Mouse (Mus musculus) hindbrain, embryonic 14.5 days (tissue): Measurements from ENCODE around the gene Akr1c12. TPM values are rescaled to one million over a fixed set of nuclear protein-coding genes. Genes with fewer than 3 reads are reported as not detected.
"Not testable (repeated sequence)": the region's sequence is repeated elsewhere in the genome, so short reads cannot be mapped to it uniquely, and the experiment has no call there.

Source experiments
- ATAC-seq: fragments of 200-750 bp; cut with Nextera tagmentation; 2 replicates; pipeline ENCODE4 v1.8.0; 2017; ENCODE audit warnings: moderate number of reproducible peaks, mild to moderate bottlenecking, moderate TSS enrichment, moderate library complexity; ENCODE audit not compliant: low FRiP score
- DNase-seq: peaks from one replicate; pipeline ENCODE4 v3.0.0-alpha.2; 2015; ENCODE audit warnings: low spot score
- H3K27ac ChIP-seq: fragments of 300-500 bp; sonication (generic); 2 replicates; pipeline ENCODE4 v1.5.1; 2014; ENCODE audit warnings: mild to moderate bottlenecking, moderate library complexity
- H3K27me3 ChIP-seq: fragments of 300-500 bp; sonication (generic); 2 replicates; pipeline ENCODE4 v1.6.1; 2014; ENCODE audit warnings: mild to moderate bottlenecking, low read length, mixed read lengths; ENCODE audit not compliant: control insufficient read depth, insufficient read depth
- H3K36me3 ChIP-seq: fragments of 300-500 bp; sonication (generic); replicated peaks from 2 replicates; pipeline ENCODE4 v1.6.1; 2014; ENCODE audit not compliant: control insufficient read depth, insufficient read depth
- H3K4me1 ChIP-seq: fragments of 300-500 bp; sonication (generic); replicated peaks from 2 replicates; pipeline ENCODE4 v1.6.1; 2014; ENCODE audit warnings: antibody characterized with exemption, low read length, mixed read lengths; ENCODE audit not compliant: control insufficient read depth, insufficient read depth
- H3K4me2 ChIP-seq: fragments of 300-500 bp; sonication (generic); replicated peaks from 2 replicates; pipeline ENCODE4 v1.6.1; 2014; ENCODE audit warnings: mild to moderate bottlenecking, moderate library complexity
- H3K4me3 ChIP-seq: fragments of 300-500 bp; sonication (generic); replicated peaks from 2 replicates; pipeline ENCODE4 v1.5.1; 2014; ENCODE audit warnings: mild to moderate bottlenecking, low read length
- H3K9ac ChIP-seq: fragments of 300-500 bp; sonication (generic); 2 replicates; pipeline ENCODE4 v1.6.1; 2014
- H3K9me3 ChIP-seq: fragments of 300-500 bp; sonication (generic); 2 replicates; pipeline ENCODE4 v1.6.1; 2016; ENCODE audit warnings: low read length; ENCODE audit not compliant: control insufficient read depth
- WGBS: fragments of 180-500 bp; shearing (Covaris S2); extraction: QIAGEN DNeasy Blood & Tissue Kit; methylation state at CpG from one replicate; pipeline ENCODE4 v1.1.7; 2014; 5-methylcytosine and 5-hydroxymethylcytosine counted together
- polyA plus RNA-seq: library from polyadenylated mRNA; unstranded; fragments of >200 nt; fragmentation: Nextera tagmentation; extraction: Ambion mirVana; gene quantifications from 2 replicates; pipeline ENCODE4 v1.2.1, GENCODE M21; 2014

Gene Akr1c12
- 0.16 and 0.18 TPM in 2 replicates for polyA plus RNA-seq

- no peak within 1 kb of the TSS for H3K4me3 ChIP-seq
- no peak for DNase-seq
- H3K4me1 ChIP-seq, result no peaks in the 10 kb centered on the region
- H3K27ac ChIP-seq, result no peak within 1 kb of the TSS
- H3K4me2 ChIP-seq, result no peak within 1 kb of the TSS
- WGBS, result 70% methylated on average over 4 of the region's 4 CpGs
- ATAC-seq, result no peak
- no peaks in the 10 kb centered on the region for H3K27me3 ChIP-seq
- H3K36me3 ChIP-seq, result no peaks in the 10 kb centered on the region
- no peak within 1 kb of the TSS for H3K9ac ChIP-seq
- H3K9me3 ChIP-seq, result no peaks in the 10 kb centered on the region
Measured at GRCm38 (mm10) chr13:4279284-4279683, at the start of gene Akr1c12. Gene Akr1c12, minus strand, starts transcription at chr13:4279433.

DNA sequence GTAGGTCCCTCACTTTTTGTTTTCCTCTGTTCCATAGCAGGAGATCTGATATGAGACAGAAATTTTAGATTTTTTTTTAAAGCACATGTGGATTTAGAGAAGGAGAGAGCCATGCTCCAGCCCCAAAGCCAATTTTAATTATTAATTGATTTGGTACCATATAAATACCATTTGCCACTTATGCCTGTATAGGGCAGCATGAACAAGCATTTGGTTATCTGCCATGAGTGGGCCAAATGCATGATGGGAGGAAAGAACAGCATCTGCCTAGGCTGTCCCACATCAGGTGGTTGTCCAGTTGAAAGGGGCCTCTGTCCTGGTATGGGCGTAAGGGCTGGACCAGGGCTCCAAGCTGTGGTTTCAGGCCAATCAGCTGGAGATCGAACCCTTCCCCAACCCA lies 39.5 kb upstream of the Akr1c12 start:
- no peak overlapping the region for H3K27ac ChIP-seq
- H3K9me3 ChIP-seq, result no peaks in the 10 kb centered on the region
- H3K27me3 ChIP-seq, result no peaks in the 10 kb centered on the region
- H3K36me3 ChIP-seq, result no peaks in the 10 kb centered on the region
- H3K4me1 ChIP-seq, result no peaks in the 10 kb centered on the region
- no peak overlapping the region for H3K9ac ChIP-seq
- no peak for ATAC-seq
- H3K4me2 ChIP-seq, result no peak overlapping the region
- WGBS, result 98% methylated on average over 2 of the region's 2 CpGs
- no peak for DNase-seq
- no peak overlapping the region for H3K4me3 ChIP-seq

- DNase-seq, result no peak
- H3K4me2 ChIP-seq, result no peak overlapping the region
- H3K9ac ChIP-seq, result no peak overlapping the region
- WGBS, result 89% methylated on average over 2 of the region's 2 CpGs
- no peaks in the 10 kb centered on the region for H3K9me3 ChIP-seq
- no peaks in the 10 kb centered on the region for H3K4me1 ChIP-seq
- H3K4me3 ChIP-seq, result no peak overlapping the region
- no peak for ATAC-seq
- H3K27ac ChIP-seq, result no peak overlapping the region
- no peaks in the 10 kb centered on the region for H3K27me3 ChIP-seq
- H3K36me3 ChIP-seq, result no peaks in the 10 kb centered on the region
Measured at GRCm38 (mm10) chr13:4313907-4314306, 34.7 kb upstream of the Akr1c12 start.

DNA sequence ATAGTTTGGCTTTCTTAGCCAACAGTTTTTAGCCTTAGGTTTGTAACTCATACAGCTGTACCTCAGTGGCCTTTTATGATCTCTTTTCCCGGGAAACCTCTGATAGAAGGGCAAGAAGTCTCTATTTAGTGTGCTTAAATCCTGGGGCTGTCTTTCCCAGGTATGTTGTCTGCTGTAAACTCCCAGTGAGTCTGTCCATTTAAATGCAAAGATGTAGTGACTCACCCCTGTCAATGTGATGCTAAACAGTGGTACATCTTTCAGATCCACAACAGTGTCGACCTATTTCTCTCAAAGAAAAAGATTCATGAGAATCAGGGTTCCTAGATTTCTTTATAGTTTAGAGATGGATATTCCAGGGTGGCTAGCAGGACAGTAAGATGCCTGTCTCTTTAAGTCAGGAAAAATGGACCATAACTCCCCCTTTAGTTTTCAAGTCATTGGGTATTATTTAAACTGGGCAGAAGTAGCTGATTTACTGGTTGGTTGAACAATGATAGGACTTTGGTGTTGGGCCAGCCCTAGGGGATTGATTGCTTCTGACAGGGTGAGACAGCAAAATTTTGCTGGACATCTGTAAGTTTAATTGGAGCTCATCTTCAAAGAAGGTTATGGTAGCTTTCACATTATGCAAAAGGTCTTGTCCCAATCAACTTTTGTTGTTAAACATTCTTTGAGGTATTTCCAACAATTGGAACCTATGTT lies 25.8 kb upstream of the Akr1c12 start:
- Histone ChIP-seq H3K27me3 (no peaks in the 10 kb centered on the region), H3K36me3 (no peaks in the 10 kb centered on the region), H3K4me3 (no peak overlapping the region), H3K9me3 (no peaks in the 10 kb centered on the region), H3K27ac (no peak overlapping the region), H3K9ac (no peak overlapping the region), H3K4me1 (no peaks in the 10 kb centered on the region), H3K4me2 (no peak overlapping the region)
- WGBS, result 53% methylated on average over 2 of the region's 2 CpGs
- ATAC-seq, result no peak
- no peak for DNase-seq

DNA sequence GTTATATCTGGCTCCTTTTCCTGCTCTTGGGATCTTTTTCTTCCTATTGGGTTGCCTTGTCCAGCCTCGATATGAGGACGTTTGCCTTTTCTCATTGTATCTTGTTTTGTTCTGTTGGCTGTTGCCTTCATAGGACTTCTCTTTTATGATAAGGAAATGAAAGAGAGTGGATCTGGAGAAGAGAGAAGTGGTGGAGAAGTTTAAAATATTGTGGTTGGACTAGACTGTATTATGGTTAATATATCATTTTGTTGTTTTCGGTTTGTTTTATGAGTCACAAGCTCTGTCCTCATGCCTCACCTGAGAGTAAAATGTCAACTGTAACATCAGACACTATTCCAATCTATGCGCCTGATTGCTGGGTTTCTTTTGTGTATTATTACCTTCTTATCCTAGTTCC lies 17.8 kb upstream of the Akr1c12 start:
- DNase-seq (no peak), ATAC-seq (no peak)
- no peaks in the 10 kb centered on the region for H3K9me3 ChIP-seq

DNA sequence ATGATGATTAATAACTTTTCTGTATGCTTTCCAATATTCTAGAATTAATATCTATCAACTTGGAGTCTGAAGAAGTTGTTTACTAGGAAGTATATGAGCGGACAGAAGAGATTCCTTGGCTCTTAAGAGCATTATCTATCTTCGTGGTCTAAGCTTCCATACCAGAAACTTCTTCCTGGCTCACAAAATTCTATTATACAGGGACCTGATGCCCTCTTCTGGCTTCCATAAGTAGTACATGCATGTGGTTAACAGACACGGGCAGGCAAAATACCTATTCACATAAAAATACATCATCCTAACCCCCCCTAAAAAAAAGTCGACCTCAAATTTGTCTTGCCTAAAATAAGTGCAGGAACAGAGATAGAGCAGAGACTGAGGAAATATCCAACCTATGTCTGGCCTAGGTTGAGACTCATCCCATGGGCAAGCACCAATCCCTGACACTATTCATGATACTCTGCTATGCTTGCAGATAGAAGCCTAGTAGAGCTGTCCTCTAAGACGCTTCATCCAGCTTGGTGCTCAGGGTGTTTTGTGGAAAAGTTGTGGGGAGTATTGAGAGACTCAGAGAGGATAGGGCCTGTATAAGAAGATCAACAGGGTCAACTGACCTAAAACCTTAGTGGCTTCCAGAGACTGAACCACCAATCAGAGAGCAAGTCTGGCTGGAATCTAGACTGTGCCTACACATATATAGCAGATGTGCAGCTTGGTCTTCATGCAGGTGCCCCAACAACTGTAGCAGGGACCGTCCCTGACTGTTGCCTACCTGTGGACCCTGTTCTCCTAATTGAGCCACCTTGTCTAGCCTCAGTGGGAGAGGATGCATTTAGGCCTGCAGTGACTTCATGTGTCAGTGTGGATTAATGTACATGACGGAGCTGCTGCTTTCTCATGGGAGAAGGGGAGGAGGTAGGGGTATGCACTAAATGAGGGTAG lies 2.5 kb upstream of the Akr1c12 start:
- Histone ChIP-seq H3K27me3 (no peaks in the 10 kb centered on the region), H3K36me3 (no peaks in the 10 kb centered on the region), H3K9ac (no peak overlapping the region), H3K27ac (no peak overlapping the region), H3K4me3 (no peak overlapping the region), H3K4me2 (no peak overlapping the region), H3K4me1 (no peaks in the 10 kb centered on the region), H3K9me3 (no peaks in the 10 kb centered on the region)
- WGBS, result 42% methylated on average over 7 of the region's 7 CpGs
- ATAC-seq, result peak; percentile 80; the same call in 1 of the 2 replicates
- peak; percentile 69 for DNase-seq

More for the DNA sequence above, 17.8 kb upstream of the Akr1c12 start:
- no peaks in the 10 kb centered on the region for H3K27me3 ChIP-seq
- no peaks in the 10 kb centered on the region for H3K36me3 ChIP-seq
- H3K4me3 ChIP-seq, result no peak overlapping the region
- no peaks in the 10 kb centered on the region for H3K4me1 ChIP-seq
- H3K4me2 ChIP-seq, result no peak overlapping the region
- 93% methylated on average over 4 of the region's 4 CpGs for WGBS
- H3K27ac ChIP-seq, result no peak overlapping the region
- no peak overlapping the region for H3K9ac ChIP-seq

DNA sequence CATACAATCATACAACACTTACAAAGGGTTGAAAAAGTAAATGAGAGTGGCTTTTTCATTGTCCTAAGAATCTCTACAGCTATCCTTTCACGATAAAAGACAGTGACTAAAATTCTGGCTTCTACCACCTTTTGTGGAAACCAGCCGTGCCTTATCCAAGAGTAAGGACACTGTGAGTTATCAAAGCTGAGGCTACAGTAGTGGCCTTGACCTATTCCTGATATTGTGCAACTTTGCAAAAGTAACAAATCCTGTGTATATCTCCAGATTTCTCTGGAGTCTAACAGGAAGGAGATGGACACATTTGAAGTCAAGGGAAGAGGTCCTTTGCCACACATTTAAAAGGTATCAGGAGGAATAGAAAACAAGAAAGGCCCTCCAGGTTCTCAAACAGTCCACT lies 1.7 kb downstream of the Akr1c12 start:
- Histone ChIP-seq H3K4me3 (no peak overlapping the region), H3K36me3 (no peaks in the 10 kb centered on the region)
- WGBS, result 93% methylated on average over 2 of the region's 2 CpGs

DNA sequence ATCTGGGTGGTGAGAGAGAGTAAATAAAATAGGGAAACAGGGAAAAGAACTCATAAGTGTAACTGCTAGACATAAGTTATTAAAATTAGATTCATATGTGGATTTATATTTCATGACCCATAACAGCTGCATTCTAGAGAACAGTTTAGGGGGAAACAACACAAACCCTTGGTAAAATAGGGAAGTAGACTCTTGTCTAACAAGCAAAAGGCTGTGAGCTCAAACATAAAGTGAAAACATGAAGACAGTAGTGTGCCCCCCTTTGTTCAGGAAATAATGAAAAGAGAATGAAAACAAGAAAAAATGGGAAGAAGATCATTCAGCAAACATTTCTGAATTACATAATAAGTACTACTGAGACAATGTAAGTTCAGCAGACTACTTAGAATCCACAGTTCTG lies 8.4 kb downstream of the Akr1c12 start:
- DNase-seq, result no peak
- Histone ChIP-seq H3K27ac (no peak overlapping the region), H3K4me1 (no peaks in the 10 kb centered on the region), H3K4me3 (no peak overlapping the region), H3K4me2 (no peak overlapping the region), H3K9me3 (no peaks in the 10 kb centered on the region), H3K9ac (no peak overlapping the region), H3K27me3 (no peaks in the 10 kb centered on the region), H3K36me3 (no peaks in the 10 kb centered on the region)
- ATAC-seq, result no peak

More for the DNA sequence above, 1.7 kb downstream of the Akr1c12 start:
- DNase-seq, result no peak
- Histone ChIP-seq H3K27ac (no peak overlapping the region), H3K9me3 (no peaks in the 10 kb centered on the region), H3K4me1 (no peaks in the 10 kb centered on the region), H3K9ac (no peak overlapping the region), H3K27me3 (no peaks in the 10 kb centered on the region), H3K4me2 (no peak overlapping the region)
- no peak for ATAC-seq

- DNase-seq, H3K27me3 ChIP-seq, ATAC-seq, H3K9me3 ChIP-seq, H3K4me3 ChIP-seq, H3K9ac ChIP-seq, H3K36me3 ChIP-seq, H3K27ac ChIP-seq, H3K4me2 ChIP-seq, H3K4me1 ChIP-seq: not testable (repeated sequence)
- 91% methylated on average over 2 of the region's 2 CpGs for WGBS
Measured at GRCm38 (mm10) chr13:4265455-4265854, 13.8 kb downstream of the Akr1c12 start.
